Mouse (Mus musculus) cerebellum, adult 18-20 months (tissue): ENCODE measurements around the gene 3110040M04Rik.
"Not testable (repeated sequence)": the region's sequence is repeated elsewhere in the genome, so short reads cannot be mapped to it uniquely, and the experiment has no call there.

Experiments used
- DNase-seq, 2 experiments: peaks; one replicate each; pipeline ENCODE4 v3.0.0; 2021

3110040M04Rik gene

GRCm38 (mm10) chr1:151203818-151204217, at the start of gene 3110040M04Rik:
Gene 3110040M04Rik, plus strand, starts transcription at chr1:151204121.
- not testable (repeated sequence) for DNase-seq

GRCm38 (mm10) chr1:151154131-151154530, 49.8 kb upstream of the 3110040M04Rik start:
- DNase-seq = not testable (repeated sequence)

DNA sequence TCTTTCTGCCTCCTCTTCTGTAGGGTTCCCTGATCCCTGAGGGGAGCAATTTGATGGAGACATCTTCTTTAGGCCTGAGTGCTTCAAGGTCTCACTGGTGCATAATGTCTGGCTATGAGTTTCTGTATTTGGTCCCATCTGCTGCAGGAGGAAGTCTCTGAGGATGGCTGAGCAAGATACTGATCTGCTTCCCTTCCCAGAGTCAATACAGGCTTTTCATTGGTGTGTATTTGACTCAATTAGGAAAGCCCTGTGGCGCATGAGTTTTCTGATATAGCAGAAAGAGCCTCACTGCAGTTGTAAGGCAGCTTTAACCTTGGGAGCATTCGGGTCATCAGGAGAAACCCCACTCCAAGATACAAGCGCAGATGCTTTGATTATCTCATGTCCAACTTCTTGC, 47.8 kb upstream of the 3110040M04Rik start:
- no peak for DNase-seq

DNA sequence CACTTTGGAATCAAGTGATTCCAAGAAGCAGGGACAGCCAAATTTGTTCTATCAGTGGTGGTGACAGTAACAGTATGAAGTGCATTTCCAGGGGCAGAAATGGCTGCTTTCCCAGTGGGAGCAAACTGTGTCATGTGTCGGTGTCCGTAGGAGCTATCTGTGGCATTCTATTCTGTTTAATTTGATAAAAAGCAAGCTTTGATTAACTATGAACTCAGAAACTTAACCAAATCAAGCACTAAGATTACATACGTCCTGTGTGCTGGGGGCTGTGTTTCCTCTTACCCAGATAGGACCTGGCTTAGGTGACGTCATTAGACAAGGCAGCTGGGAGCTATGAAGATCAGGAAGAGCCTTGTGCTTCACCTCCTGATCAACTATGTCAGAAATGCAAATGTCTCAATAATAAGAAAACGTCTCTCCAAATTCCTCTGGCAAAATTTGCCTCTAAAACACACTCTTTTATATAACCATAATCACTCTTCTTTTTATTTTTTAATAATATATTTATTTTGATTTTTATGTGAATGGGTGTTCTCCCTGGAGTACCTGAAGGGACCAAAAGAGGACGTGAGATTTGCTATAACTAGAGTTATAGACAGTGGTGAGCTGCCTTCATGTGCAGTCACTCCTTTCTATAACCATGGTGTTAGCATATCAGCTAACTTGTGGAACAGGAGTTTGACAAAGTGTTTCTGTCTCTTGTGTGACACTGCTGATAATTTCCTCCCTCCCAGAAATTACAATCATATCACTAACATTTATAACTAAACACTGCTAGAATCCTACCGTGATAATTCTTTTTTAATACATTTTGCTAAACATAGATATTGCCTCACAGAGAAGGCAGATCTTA, 46.9 kb upstream of the 3110040M04Rik start:
- DNase-seq = no peak

DNA sequence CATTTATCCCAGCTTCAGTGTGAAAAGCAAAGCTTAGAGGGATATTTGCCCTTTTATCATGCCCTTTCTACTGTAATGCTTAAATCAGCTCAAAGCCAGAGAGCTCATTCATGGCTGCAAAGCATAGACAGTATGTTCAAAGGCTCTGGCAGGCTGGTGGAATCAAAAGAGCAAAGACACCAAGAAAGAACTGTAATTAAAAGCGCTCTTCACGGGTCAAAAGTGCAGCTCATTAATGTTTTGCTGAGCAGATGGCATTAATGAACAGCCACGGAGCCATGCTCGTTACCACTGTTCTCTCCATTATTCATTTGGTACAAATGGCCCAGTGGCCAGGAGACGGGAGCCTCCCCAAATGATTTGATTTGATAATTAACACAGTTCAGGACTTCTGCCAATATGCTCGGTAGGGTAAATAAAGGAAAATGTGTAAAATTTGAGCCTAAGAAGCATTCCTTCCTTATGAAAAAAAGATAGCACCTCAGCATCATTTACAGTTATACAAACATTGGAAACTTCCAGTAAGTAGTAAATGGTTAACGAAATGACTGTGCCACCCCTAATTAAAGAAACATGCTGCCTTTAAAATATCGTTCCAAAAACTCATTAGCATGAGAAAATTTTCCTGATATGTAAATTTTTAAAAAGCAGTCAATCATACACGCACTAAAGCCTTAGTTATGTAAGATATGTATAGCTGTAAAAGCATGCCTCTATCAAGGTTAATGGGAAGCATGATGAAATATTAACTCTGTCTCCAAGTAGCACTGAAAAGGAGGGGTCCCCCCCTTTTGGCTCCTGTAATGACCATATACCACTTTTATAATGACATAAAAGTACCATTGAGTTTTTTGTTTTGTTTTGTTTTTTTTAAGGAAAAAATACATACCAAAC, 45.7 kb upstream of the 3110040M04Rik start:
- no peak for DNase-seq

- DNase-seq = no peak
Measured at GRCm38 (mm10) chr1:151158857-151159510, 44.9 kb upstream of the 3110040M04Rik start.

DNA sequence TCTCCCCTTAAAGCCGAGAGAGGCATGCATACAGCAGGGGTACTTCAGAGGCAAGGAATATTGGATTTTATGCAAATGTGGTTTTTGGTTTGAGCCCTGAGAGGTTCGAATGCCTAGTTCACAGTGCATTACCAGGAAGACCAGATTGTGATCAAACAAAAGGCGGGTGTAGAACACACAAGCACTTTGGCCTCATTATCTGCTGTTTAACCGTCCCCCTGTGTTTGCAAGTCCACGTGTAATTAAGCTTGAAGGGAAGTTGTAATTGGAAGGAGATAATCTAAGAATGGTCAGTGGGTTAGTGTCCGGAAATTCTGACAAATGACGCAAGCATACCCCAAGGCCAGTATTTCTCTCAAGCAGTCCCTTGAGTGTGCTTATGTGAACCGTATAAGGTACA, 37.9 kb upstream of the 3110040M04Rik start:
- DNase-seq = no peak

DNA sequence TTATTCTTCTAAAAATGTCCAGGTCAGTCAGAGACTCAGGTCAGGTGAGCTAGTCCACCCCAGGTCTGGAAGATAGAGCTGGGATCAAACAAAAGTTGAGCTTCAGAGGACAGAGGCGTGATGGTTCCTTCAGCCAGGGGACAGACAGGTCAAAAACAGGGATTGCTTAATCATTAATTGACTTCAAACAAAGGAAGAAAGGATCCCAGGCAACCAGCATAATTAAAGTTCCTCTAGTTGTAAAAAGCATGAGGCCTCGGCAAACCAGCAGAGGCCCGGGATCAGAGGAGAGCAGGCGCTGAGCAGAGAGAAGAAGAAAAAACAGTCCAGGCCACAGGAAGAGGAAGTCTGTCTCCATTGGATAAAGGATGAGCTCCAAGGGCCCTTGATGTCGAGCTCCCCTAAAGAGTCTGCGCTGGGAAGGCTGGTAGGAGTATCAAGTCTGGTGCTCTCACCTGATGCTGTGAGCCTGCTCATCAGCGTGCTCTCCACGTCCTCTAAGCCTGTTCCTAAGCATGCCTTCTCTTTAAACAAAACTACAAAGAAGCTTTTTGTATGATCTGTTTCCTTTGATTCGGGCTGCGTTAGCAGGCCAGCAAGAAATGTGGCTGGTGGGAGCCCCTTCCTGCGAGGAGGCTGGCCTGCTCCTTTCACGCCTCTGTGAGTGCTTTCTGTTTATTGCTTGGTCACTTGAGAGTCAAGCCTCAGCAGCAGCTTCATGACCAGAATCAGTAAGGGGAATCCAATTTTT, 36.4 kb upstream of the 3110040M04Rik start:
- no peak for DNase-seq

- DNase-seq = no peak
Measured at GRCm38 (mm10) chr1:151168637-151169036, 35.3 kb upstream of the 3110040M04Rik start.

GRCm38 (mm10) chr1:151171572-151172461, 32.1 kb upstream of the 3110040M04Rik start:
- no peak for DNase-seq

GRCm38 (mm10) chr1:151177030-151177936, 26.6 kb upstream of the 3110040M04Rik start:
- DNase-seq = no peak

DNA sequence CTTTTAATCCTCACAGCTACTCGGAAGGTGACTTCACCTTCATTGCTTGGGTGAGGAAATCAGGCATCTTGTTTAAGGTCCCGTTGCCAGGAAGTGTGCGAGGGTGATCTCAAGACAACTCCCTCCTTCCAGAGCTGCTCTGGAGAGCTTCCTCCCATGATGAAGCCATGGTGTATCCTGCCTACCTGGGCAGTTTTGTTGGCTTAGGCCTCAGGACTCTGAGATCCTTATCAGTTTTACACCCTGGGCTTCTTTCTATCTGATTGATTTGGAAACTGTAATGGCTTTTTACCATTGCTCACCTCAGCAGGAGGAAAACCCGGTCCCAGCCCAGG, 26.0 kb upstream of the 3110040M04Rik start:
- DNase-seq = no peak

DNA sequence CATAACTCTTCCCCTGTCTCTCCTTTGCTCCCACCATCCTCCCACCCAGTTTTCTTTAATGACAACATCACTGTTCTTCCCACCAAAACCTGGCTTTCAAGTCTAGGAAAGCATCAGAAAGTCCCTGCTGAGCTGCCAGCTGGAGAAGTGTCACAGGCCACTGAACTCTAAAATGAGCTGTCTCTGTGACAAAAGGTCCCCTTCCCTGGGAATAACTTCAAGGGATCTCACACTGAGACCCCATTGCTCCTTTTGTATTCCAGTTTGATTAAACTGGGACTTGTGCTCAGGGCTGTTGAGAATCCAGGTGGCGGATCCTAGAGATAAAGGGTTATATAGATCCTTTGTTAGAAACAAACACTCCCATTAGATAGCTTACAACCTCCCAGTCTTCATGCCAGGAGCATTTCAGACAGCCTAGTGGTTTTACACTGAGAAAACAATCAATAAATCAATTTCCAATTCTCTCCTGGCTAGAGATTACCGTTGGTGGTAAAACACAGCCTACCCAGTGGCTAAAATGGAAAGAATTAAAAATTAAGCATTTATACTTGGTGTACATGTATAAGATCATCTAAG, 25.3 kb upstream of the 3110040M04Rik start:
- DNase-seq = no peak

DNA sequence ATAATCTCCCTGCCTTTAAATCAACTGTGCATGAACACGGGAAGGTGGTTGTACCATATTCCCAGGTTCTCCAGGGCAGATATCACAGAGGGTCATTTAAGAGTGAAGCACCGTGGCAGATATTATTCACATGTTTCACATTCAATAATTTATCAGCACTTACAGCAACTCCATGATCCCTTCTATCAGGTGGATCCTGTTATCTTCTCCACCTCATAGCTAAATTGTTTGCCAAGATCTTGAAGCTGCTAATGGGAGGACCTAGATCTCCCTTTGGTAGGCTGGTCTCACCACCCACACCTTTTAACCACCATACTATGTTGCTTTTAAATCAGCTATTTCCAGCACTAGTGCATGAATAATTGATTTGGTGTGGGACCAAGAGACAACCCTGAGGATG, 23.8 kb upstream of the 3110040M04Rik start:
- no peak for DNase-seq

DNA sequence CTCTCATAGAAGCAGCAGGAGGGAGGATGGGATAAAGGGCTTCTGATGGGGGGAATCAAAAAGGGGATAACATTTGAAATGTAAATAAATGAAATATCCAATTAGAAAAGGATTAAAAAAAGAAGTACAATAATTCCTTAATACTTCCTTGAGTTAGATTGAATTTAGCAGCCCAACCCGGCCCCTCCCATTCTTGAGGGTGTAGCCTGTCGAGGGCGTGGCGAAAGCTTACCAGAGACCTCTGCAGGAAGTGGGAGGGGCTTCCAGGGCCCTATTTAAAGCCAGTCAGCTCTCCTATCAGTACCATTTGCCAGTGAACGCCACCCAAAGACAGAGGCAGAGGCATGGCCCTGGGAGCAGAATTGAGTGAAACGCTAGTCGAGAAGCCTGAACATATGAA, 21.7 kb upstream of the 3110040M04Rik start, which contains the start of gene Gm47985:
Gene Gm47985, plus strand, starts transcription at position 272 of the 400 bp plus-strand sequence.
- not testable (repeated sequence) for DNase-seq

GRCm38 (mm10) chr1:151186186-151186585, 17.7 kb upstream of the 3110040M04Rik start:
- DNase-seq = not testable (repeated sequence)

GRCm38 (mm10) chr1:151186879-151187424, 17.0 kb upstream of the 3110040M04Rik start:
- not testable (repeated sequence) for DNase-seq

DNA sequence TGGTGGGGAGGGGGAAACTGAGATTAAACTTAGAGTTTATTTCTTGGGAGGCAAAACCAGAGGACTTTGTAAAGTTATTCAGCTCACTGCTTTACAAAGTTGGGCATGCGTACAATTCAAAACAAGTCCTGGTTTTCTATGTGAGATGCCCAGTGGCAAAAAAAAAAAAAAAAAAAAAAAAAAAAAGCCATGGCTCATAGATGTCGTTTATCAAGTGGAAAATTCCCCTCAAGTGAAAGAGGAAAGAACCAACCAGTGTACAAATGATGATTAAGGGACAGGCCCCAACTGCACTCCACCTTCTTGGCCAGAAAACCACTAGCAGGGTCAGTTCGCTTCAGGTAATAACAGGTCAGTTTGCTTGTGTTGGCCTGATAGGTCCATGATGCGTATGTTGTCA, 15.5 kb upstream of the 3110040M04Rik start:
- no peak for DNase-seq

DNA sequence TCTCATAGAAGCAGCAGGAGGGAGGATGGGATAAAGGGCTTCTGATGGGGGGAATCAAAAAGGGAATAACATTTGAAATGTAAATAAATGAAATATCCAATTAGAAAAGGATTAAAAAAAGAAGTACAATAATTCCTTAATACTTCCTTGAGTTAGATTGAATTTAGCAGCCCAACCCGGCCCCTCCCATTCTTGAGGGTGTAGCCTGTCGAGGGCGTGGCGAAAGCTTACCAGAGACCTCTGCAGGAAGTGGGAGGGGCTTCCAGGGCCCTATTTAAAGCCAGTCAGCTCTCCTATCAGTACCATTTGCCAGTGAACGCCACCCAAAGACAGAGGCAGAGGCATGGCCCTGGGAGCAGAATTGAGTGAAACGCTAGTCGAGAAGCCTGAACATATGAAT, 11.8 kb upstream of the 3110040M04Rik start, which contains the start of gene Gm8947:
Gene Gm8947, plus strand, starts transcription at position 302 of the 400 bp plus-strand sequence.
- DNase-seq = not testable (repeated sequence)
